Mouse (Mus musculus): Measurements from ENCODE around the gene Numa1.
"Not testable (repeated sequence)": the region's sequence is repeated elsewhere in the genome, so short reads cannot be mapped to it uniquely, and the experiment has no call there.

Numa1 gene

DNA sequence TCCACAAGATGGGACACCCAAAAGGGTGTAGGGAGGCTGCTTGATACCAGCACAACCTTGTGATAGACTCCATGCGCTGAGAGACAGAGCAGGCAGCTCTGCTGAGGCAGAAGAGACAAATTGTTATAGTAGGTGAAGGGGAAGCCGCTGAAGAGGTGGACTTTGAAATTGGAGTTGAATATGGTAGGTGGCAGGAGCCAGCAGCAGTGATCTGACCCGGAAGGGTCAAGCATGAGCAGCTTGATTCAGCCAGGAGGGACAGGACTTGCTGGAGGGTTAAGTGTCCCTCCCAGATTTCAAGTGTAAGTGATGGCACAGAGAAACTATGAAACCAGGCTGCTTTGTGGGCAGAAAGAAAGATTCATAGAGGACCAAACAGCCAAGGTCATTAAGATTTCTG is 51.2 kb downstream of the Numa1 start:
- DNase-seq (ENCODE audit: low spot score): no peak

GRCm38 (mm10) chr7:101994241-101994640 is 60.3 kb downstream of the Numa1 start:
- DNase-seq (ENCODE audit: low spot score): peak; percentile 1

GRCm38 (mm10) chr7:101998194-101998927 is 64.5 kb downstream of the Numa1 start:
- DNase-seq (ENCODE audit: low spot score): peak; percentile 86

- DNase-seq (ENCODE audit: low spot score): peak; percentile 3
Measured at GRCm38 (mm10) chr7:101999461-102000151, 65.7 kb downstream of the Numa1 start.

GRCm38 (mm10) chr7:102000296-102000695 is 66.4 kb downstream of the Numa1 start:
- DNase-seq (ENCODE audit: low spot score): peak; percentile 2

- peak; percentile 4 for DNase-seq (ENCODE audit: low spot score)
Measured at GRCm38 (mm10) chr7:102000921-102001630, 67.2 kb downstream of the Numa1 start.

- no peak for DNase-seq (ENCODE audit: low spot score)
Measured at GRCm38 (mm10) chr7:102006520-102006919, 72.6 kb downstream of the Numa1 start.

DNA sequence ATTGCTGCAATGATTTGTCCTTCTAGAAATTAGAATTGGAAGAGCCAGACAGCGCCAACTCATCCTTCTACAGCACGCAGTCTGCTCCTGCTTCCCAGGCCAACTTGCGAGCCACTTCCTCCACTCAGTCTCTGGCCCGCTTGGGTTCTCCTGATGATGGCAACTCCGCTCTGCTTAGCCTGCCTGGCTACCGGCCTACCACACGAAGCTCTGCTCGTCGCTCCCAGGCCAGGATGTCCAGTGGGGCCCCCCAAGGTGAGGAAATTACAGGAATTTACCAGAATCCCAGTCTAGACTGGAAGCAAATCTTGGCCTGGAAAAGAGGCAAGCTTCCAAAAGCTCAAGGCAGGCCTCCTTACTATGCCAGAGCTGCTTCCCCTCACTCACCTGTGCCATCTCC is 77.9 kb downstream of the Numa1 start:
- DNase-seq (ENCODE audit: low spot score): no peak

GRCm38 (mm10) chr7:102013416-102013815 is 79.5 kb downstream of the Numa1 start:
- no peak for DNase-seq (ENCODE audit: low spot score)

DNA sequence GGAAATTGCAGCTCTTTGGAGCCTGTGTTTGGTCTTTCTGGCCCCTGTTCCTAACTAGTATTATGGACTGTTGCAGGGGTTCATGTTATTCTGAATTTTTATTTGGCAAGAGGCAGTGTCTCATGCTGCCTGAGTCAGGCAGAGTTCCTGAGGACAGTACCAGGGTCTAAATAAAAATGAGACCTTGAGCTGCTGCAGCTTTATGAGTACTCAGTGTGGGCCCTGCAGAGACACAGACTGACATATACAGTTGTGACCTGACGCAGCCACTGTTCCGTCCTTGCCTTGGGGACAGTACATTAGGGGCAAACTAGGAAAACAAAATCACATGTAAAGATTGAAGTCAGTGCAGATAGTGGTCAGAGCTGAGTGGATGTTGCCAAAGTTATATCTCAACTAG is 81.1 kb downstream of the Numa1 start:
- no peak for DNase-seq (ENCODE audit: low spot score)

- DNase-seq (ENCODE audit: low spot score): no peak
Measured at GRCm38 (mm10) chr7:102016936-102017335, 83.0 kb downstream of the Numa1 start.

GRCm38 (mm10) chr7:102017452-102017851 is 83.5 kb downstream of the Numa1 start:
- DNase-seq (ENCODE audit: low spot score): no peak

GRCm38 (mm10) chr7:102018034-102018433 is 84.1 kb downstream of the Numa1 start:
- DNase-seq (ENCODE audit: low spot score): no peak

DNA sequence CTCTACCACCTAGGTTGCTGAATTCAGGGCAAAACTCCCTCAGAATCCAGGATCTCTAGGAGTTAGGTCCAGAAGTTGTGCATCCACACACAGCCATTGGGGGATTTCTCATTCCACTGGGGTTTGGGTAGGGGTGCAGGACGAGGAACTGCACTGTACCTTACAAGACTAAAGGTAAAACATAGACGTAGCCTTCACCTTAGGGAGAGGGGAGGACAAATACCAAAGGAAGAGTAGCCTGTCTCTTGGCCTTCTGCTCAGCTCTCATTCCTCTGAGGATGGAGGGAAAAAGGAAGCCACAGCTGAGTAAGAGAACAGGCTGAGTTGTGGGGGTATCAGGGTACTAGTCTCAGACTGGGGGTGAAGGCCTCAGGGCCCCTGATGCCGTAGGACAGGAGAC is 84.7 kb downstream of the Numa1 start, which contains the start of gene Il18bp:
TSS of gene Il18bp (minus strand) at position 101 of the 400 bp plus-strand sequence.
- DNase-seq (ENCODE audit: low spot score): no peak

GRCm38 (mm10) chr7:102019362-102019761 is 85.5 kb downstream of the Numa1 start:
- DNase-seq (ENCODE audit: low spot score): no peak

DNA sequence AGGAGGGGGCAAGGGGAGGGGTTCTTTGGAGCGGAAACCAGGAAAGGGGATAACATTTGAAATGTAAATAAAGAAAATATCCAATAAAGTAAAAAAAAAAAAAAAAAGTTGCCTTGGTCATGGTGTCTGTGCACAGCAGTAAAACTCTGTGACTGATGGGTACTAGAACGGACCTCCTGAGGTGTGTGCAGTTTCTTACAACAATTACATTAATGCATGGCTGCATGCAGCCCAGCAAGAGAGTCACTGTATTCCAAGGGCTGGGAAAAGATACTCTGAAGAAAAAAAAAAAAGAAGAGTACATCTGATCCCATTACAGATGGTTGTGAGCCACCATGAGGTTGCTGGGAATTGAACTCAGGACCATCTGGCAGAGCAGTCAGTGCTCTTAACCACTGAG is 87.0 kb downstream of the Numa1 start:
- DNase-seq (ENCODE audit: low spot score): not testable (repeated sequence)

DNA sequence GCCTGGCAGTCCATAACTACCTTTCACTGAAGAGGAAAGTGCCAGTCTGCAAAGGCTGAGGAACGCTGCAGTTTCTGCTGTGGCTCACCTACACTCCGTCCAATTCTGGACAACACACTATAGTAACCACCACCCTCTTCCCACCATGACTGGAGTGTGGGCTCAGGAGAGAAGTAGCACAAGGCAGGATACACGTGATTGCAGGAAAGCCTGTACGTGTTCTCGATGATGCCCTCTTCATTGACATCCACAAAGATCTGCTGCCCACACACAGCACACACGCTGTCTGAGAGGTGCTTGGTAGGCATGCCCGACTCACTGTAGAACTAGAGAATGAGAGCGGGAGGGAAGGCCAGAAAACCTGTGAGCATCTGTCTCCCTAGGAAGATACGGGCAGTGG is 89.9 kb downstream of the Numa1 start:
- DNase-seq (ENCODE audit: low spot score): no peak

GRCm38 (mm10) chr7:102025187-102026119 is 91.5 kb downstream of the Numa1 start:
- DNase-seq (ENCODE audit: low spot score): no peak

GRCm38 (mm10) chr7:102034904-102035303 is 101.0 kb downstream of the Numa1 start:
- no peak for DNase-seq (ENCODE audit: low spot score)

- no peak for DNase-seq (ENCODE audit: low spot score)
Measured at GRCm38 (mm10) chr7:102035534-102035933, 101.6 kb downstream of the Numa1 start.

DNA sequence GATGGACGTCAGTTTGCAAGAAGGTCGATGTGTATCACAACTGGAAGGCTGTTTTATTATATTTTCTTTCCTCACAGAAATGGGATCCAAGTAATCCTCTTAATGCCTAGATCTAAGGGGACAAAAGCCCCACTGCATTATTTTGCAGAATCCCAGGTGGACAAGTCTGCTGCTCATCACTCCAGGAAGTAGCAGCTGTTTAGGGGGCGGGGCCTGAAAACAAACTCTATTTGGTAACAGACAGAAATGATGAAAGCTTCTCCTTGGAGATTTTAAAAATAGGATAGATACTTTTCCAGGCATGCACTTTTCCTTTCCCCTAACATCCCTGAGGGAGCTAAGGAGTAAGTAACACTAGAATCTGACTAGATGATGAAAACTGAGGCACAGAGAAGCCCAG is 103.4 kb downstream of the Numa1 start:
- DNase-seq (ENCODE audit: low spot score): no peak

GRCm38 (mm10) chr7:102042314-102042713 is 108.4 kb downstream of the Numa1 start:
- DNase-seq (ENCODE audit: low spot score): no peak
